Mouse (Mus musculus) G1E (cell line): Measurements from ENCODE around the gene Tmod2.
"Not testable (repeated sequence)": the region's sequence is repeated elsewhere in the genome, so short reads cannot be mapped to it uniquely, and the experiment has no call there.

Source experiments
- CTCF ChIP-seq: IDR thresholded peaks from 2 replicates; pipeline ENCODE4 v1.5.1; 2012; ENCODE audit warnings: low read depth, low read length, inconsistent platforms, mixed read lengths
- GATA1 ChIP-seq: IDR thresholded peaks from 2 replicates; pipeline ENCODE4 v1.6.1; 2012; ENCODE audit warnings: borderline replicate concordance, low read length, inconsistent platforms, mixed read lengths
- POLR2AphosphoS5 ChIP-seq: IDR thresholded peaks from 2 replicates; pipeline ENCODE4 v1.6.1; 2012; ENCODE audit warnings: low read depth, low read length, inconsistent platforms; ENCODE audit not compliant: insufficient replicate concordance

- not testable (repeated sequence) for TF ChIP-seq CTCF, POLR2AphosphoS5, GATA1
Observed at GRCm38 (mm10) chr9:75532989-75533388, 78.1 kb downstream of the Tmod2 start.
